Mouse (Mus musculus) midbrain, embryonic 14.5 days (tissue): ENCODE measurements around the gene Crcp. TPM values are rescaled to one million over a fixed set of nuclear protein-coding genes. Genes with fewer than 3 reads are reported as not detected.

Source experiments
- ATAC-seq: fragments of 200-750 bp; cut with Nextera tagmentation; 2 replicates; pipeline ENCODE4 v1.8.0; 2017; ENCODE audit warnings: moderate number of reproducible peaks, moderate library complexity; ENCODE audit not compliant: low FRiP score, low TSS enrichment
- DNase-seq: peaks from one replicate; pipeline ENCODE4 v3.0.0-alpha.2; 2015
- H3K27ac ChIP-seq: fragments of 300-500 bp; sonication (generic); replicated peaks from 2 replicates; pipeline ENCODE4 v1.5.1; 2014; ENCODE audit warnings: mild to moderate bottlenecking, low read depth, low read length, moderate library complexity
- H3K27me3 ChIP-seq: fragments of 300-500 bp; sonication (generic); 2 replicates; pipeline ENCODE4 v1.6.1; 2014; ENCODE audit warnings: low read length, control low read depth, mixed read lengths; ENCODE audit not compliant: control insufficient read depth, insufficient read depth
- H3K36me3 ChIP-seq: fragments of 300-500 bp; sonication (generic); 2 replicates; pipeline ENCODE4 v1.6.1; 2014; ENCODE audit warnings: low read length, control low read depth; ENCODE audit not compliant: control insufficient read depth, insufficient read depth
- H3K4me1 ChIP-seq: fragments of 300-500 bp; sonication (generic); 2 replicates; pipeline ENCODE4 v1.6.1; 2014; ENCODE audit warnings: mild to moderate bottlenecking, antibody characterized with exemption, low read length, control low read depth; ENCODE audit not compliant: control insufficient read depth, insufficient read depth
- H3K4me2 ChIP-seq: fragments of 300-500 bp; sonication (generic); 2 replicates; pipeline ENCODE4 v1.6.1; 2014; ENCODE audit warnings: mild to moderate bottlenecking, low read length, moderate library complexity
- H3K4me3 ChIP-seq: fragments of 300-500 bp; sonication (generic); replicated peaks from 2 replicates; pipeline ENCODE4 v1.5.1; 2014; ENCODE audit warnings: low read depth, low read length
- H3K9ac ChIP-seq: fragments of 300-500 bp; sonication (generic); replicated peaks from 2 replicates; pipeline ENCODE4 v1.6.1; 2014; ENCODE audit warnings: mild to moderate bottlenecking, low read length, moderate library complexity
- H3K9me3 ChIP-seq: fragments of 300-500 bp; sonication (generic); 2 replicates; pipeline ENCODE4 v1.6.1; 2016; ENCODE audit warnings: low read length, control low read depth, mixed read lengths; ENCODE audit not compliant: control insufficient read depth
- WGBS: fragments of 180-500 bp; shearing (Covaris S2); extraction: QIAGEN DNeasy Blood & Tissue Kit; methylation state at CpG from one replicate; pipeline ENCODE4 v1.1.7; 2014; 5-methylcytosine and 5-hydroxymethylcytosine counted together
- polyA plus RNA-seq: library from polyadenylated mRNA; unstranded; fragments of >200 nt; fragmentation: Nextera tagmentation; extraction: Ambion mirVana; gene quantifications from 2 replicates; pipeline ENCODE4 v1.2.1, GENCODE M21; 2014

The Crcp gene
- 54.8 and 72.9 TPM in 2 replicates for polyA plus RNA-seq

GRCm38 (mm10) chr5:130029142-130029897 lies at the start of gene Crcp, which contains the start of gene Asl:
Gene Crcp, plus strand, starts transcription at chr5:130029290.
Gene Asl, minus strand, starts transcription at chr5:130029247.
- H3K4me1 ChIP-seq: peaks cover 9% of the 10 kb centered on the region; the same call in 1 of the 2 replicates
- DNase-seq (peak; percentile 92), ATAC-seq (peak; percentile 82)
- H3K4me2 ChIP-seq: peak within 1 kb of the TSS; percentile 78
- H3K36me3 ChIP-seq: no peaks in the 10 kb centered on the region
- peak within 1 kb of the TSS; percentile 70 for H3K4me3 ChIP-seq
- peak within 1 kb of the TSS; percentile 93 for H3K27ac ChIP-seq
- 2% methylated on average over 51 of the region's 51 CpGs for WGBS
- no peaks in the 10 kb centered on the region for H3K9me3 ChIP-seq
- H3K27me3 ChIP-seq: no peaks in the 10 kb centered on the region
- peak within 1 kb of the TSS; percentile 90 for H3K9ac ChIP-seq

GRCm38 (mm10) chr5:129980216-129980615 lies 48.9 kb upstream of the Crcp start:
- no peaks in the 10 kb centered on the region for H3K4me1 ChIP-seq
- WGBS: 82% methylated on average over 3 of the region's 3 CpGs

GRCm38 (mm10) chr5:129989376-129989775 lies 39.7 kb upstream of the Crcp start:
- Histone ChIP-seq H3K9ac (no peak overlapping the region), H3K4me3 (no peak overlapping the region), H3K36me3 (peaks cover 13% of the 10 kb centered on the region; the same call in 1 of the 2 replicates), H3K9me3 (no peaks in the 10 kb centered on the region), H3K27ac (no peak overlapping the region), H3K4me2 (no peak overlapping the region), H3K27me3 (no peaks in the 10 kb centered on the region), H3K4me1 (no peaks in the 10 kb centered on the region)
- 90% methylated on average over 13 of the region's 13 CpGs for WGBS
- ATAC-seq: no peak
- no peak for DNase-seq

More at GRCm38 (mm10) chr5:129980216-129980615, 48.9 kb upstream of the Crcp start:
- Histone ChIP-seq H3K27me3 (no peaks in the 10 kb centered on the region), H3K36me3 (peaks cover 24% of the 10 kb centered on the region), H3K4me3 (no peak overlapping the region), H3K4me2 (no peak overlapping the region), H3K27ac (no peak overlapping the region), H3K9me3 (no peaks in the 10 kb centered on the region), H3K9ac (no peak overlapping the region)
- DNase-seq (no peak), ATAC-seq (no peak)

- no peaks in the 10 kb centered on the region for H3K9me3 ChIP-seq
- ATAC-seq (no peak), DNase-seq (no peak)
- H3K27me3 ChIP-seq: no peaks in the 10 kb centered on the region
- 96% methylated on average over 5 of the region's 5 CpGs for WGBS
- H3K27ac ChIP-seq: no peak overlapping the region
- no peak overlapping the region for H3K9ac ChIP-seq
- no peaks in the 10 kb centered on the region for H3K4me1 ChIP-seq
- H3K36me3 ChIP-seq: peaks cover 7% of the 10 kb centered on the region; the same call in 1 of the 2 replicates
- no peak overlapping the region for H3K4me2 ChIP-seq
- H3K4me3 ChIP-seq: no peak overlapping the region
Observed at GRCm38 (mm10) chr5:129991898-129992297, 37.2 kb upstream of the Crcp start.

- WGBS: 95% methylated on average over 14 of the region's 14 CpGs
- H3K4me3 ChIP-seq: no peak overlapping the region
Observed at GRCm38 (mm10) chr5:129993374-129993773, 35.7 kb upstream of the Crcp start.

GRCm38 (mm10) chr5:129994989-129995388 lies 34.1 kb upstream of the Crcp start:
- H3K4me2 ChIP-seq: no peak overlapping the region
- H3K27me3 ChIP-seq: no peaks in the 10 kb centered on the region
- no peak overlapping the region for H3K9ac ChIP-seq
- WGBS: 92% methylated on average over 7 of the region's 7 CpGs
- ATAC-seq: no peak
- no peak for DNase-seq
- no peaks in the 10 kb centered on the region for H3K36me3 ChIP-seq
- no peak overlapping the region for H3K4me3 ChIP-seq
- no peak overlapping the region for H3K27ac ChIP-seq
- H3K9me3 ChIP-seq: no peaks in the 10 kb centered on the region
- no peaks in the 10 kb centered on the region for H3K4me1 ChIP-seq

More at GRCm38 (mm10) chr5:129993374-129993773, 35.7 kb upstream of the Crcp start:
- Histone ChIP-seq H3K27ac (no peak overlapping the region), H3K9ac (no peak overlapping the region), H3K36me3 (0 out of 2 replicates have a peak, but pooled peaks cover 3% of the 10 kb centered on the region), H3K4me2 (no peak overlapping the region), H3K4me1 (no peaks in the 10 kb centered on the region), H3K27me3 (no peaks in the 10 kb centered on the region), H3K9me3 (no peaks in the 10 kb centered on the region)
- no peak for DNase-seq
- no peak for ATAC-seq

GRCm38 (mm10) chr5:129997700-129998099 lies 31.4 kb upstream of the Crcp start:
- Histone ChIP-seq H3K9ac (no peak overlapping the region), H3K4me3 (no peak overlapping the region), H3K9me3 (no peaks in the 10 kb centered on the region), H3K36me3 (no peaks in the 10 kb centered on the region), H3K4me2 (no peak overlapping the region), H3K27me3 (no peaks in the 10 kb centered on the region), H3K27ac (no peak overlapping the region), H3K4me1 (peaks cover 7% of the 10 kb centered on the region)
- WGBS: 71% methylated on average over 19 of the region's 19 CpGs
- no peak for ATAC-seq
- DNase-seq: no peak

- Histone ChIP-seq H3K4me2 (no peak overlapping the region), H3K4me1 (peaks cover 9% of the 10 kb centered on the region), H3K27me3 (no peaks in the 10 kb centered on the region), H3K4me3 (no peak overlapping the region), H3K9me3 (no peaks in the 10 kb centered on the region), H3K36me3 (no peaks in the 10 kb centered on the region), H3K27ac (no peak overlapping the region), H3K9ac (no peak overlapping the region)
- ATAC-seq (no peak), DNase-seq (peak; percentile 83)
- 28% methylated on average over 4 of the region's 4 CpGs for WGBS
Observed at GRCm38 (mm10) chr5:129999097-129999496, 30.0 kb upstream of the Crcp start.

- 92% methylated on average over 12 of the region's 12 CpGs for WGBS
- no peaks in the 10 kb centered on the region for H3K36me3 ChIP-seq
- no peak for DNase-seq
- H3K4me2 ChIP-seq: no peak overlapping the region
- no peak overlapping the region for H3K4me3 ChIP-seq
- no peak overlapping the region for H3K9ac ChIP-seq
- H3K9me3 ChIP-seq: no peaks in the 10 kb centered on the region
- no peak overlapping the region for H3K27ac ChIP-seq
- no peak for ATAC-seq
- H3K4me1 ChIP-seq: peaks cover 9% of the 10 kb centered on the region
- H3K27me3 ChIP-seq: no peaks in the 10 kb centered on the region
Observed at GRCm38 (mm10) chr5:130000735-130001134, 28.4 kb upstream of the Crcp start.
